Mouse (Mus musculus) kidney, postnatal 36 days (tissue): ENCODE results near the gene Mgat3.

Source experiments
- DNase-seq, 2 experiments: peaks; one replicate each; pipeline ENCODE4 v3.0.0; 2021 to 2022; ENCODE audit warnings: mixed read lengths in 2 of 2

Mgat3 gene

DNA sequence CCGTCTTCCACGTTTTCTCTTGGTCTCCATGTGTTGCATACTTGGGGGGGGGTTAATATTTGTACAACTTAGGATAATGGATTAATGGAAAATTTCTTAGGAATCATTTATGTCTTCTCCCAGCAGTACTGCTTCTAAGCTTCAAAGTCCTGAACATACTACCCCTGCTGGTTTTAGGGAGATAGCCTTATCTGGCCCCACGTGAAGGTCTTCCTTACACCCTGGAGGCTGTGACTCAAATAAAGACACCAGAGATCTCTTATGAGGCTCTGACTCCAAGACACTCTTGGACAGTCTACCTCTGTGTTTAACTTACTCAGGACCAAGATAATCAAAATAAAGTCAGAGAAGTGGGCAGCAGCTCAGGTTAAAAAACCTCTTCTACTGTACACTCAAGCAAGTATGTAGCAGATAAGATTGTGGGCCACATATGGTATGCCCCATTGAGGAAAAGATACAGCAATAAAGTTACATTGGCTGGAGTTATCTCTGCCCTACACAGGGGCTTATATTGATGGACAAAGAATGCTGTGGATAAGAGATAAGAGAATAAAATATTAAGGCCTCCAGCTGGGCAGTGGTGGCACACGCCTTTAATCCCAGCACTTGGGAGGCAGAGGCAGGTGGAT lies 8.7 kb downstream of the Mgat3 start:
- no peak for DNase-seq

- DNase-seq = peak; percentile 77 to 89
Observed at GRCm38 (mm10) chr15:80188927-80189326, 15.4 kb downstream of the Mgat3 start.

DNA sequence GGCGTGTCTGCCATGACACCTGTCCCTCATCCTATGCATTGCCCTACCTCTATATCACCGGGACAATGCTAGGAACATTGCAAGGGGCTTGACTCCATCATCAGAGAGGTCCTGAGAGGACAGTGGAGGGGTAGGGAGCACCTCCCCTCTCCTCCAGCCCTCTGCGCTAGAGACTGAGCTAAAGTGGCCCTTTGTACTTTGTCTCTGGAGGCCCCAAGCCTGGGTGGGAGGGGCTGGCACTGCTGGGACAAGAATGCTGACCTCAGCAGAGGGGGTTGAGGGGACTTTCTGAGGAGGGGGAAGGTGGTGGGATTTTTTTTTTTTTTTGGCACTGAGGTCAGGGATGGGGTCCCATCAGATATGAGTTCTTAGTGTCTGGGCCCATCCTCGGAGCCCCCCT lies 16.6 kb downstream of the Mgat3 start:
- peak; percentile 84 to 87 for DNase-seq

- DNase-seq = peak; percentile 63 to 87
Observed at GRCm38 (mm10) chr15:80191585-80192245, 18.2 kb downstream of the Mgat3 start.

DNA sequence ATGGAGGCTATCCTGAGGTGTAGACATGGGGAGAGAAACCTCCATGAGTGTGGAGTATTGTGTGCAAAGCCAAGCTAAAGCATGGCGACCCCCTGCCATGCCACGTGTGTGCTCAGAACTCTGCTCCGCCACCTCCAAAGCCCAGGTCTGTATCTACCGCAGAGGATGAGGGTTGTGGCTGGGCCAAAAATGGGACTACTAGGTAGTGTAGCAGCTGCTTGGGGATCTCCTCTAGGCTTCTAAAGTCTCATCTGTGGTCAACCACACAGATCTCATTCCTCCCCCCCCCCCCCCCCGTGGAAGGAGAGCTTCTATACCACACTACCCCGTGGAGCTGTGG lies 18.7 kb downstream of the Mgat3 start:
- no peak for DNase-seq

DNA sequence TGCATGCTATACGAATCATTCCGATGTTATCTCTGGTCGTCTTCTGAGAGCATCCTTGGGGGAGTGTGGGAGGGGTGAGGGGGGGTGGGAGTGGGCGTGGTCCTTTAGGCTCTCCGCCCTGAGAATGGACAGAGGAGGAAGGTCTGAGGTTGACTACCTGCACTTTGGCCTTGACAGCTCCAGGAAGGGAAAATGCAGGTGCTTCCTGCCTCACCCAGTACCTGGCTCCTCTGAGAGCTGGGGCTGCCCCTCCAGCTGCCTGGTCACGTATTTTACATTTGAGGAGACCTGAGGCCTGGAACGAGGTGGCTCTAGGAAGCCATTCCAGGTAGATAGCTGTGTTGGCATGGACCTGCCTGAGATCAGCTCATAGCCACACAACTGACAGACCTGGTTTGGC lies 19.3 kb downstream of the Mgat3 start:
- DNase-seq = peak; percentile 56 to 59

DNA sequence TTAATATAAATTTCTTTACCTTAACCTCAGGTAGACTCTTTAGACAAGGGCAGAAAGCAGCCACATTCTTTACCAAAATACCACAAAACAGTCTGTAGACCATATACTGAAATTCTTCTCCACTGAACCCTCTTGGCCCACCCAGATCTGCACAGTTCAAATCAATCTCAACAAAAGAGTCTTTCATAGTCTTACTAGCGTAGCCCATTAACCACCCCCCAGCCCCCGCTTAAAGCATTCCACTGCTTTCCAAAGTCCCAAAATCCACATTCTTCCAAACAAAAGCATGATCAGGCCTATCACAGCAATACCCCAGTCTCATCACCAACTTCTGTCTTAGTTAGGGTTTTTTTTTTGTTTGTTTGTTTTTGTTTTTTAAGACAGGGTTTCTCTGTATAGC lies 26.0 kb downstream of the Mgat3 start:
- no peak for DNase-seq

DNA sequence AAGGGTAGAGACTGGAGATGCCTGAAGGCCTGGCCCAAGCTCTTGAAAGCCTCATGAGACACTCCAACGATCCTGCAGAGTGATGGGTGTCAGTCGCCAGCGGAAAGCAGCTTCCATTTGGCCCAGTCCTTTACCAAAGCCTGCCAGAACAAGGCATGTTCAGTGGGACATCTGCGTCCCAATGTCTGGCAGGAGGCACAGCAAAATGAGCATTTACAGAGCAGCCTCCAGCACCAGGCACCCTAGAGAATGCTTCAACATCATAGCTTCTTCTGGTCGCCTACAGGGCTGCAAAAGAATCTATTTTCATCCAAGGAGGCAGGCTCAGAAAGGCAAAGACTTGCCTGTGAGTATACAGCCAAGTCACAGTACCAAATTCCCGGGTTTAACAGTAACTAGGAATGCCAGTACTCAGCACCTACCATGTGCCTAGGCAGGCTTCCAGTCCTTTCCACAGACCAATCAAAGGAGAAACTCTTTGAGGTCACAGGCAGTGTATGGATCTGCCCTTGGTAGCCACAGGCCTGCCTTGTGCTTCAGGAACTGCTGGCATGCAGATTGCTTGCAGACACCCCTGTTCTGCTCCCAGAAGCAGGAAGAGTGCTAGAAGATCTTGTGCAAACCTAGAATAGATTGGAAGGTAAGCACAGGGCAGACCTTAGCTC lies 28.7 kb downstream of the Mgat3 start:
- peak; percentile 65 to 82 for DNase-seq

- DNase-seq = peak in 1 of 2 experiments; percentile 73
Observed at GRCm38 (mm10) chr15:80203406-80203805, 29.9 kb downstream of the Mgat3 start.

GRCm38 (mm10) chr15:80206057-80206565 lies 32.6 kb downstream of the Mgat3 start:
- no peak for DNase-seq

DNA sequence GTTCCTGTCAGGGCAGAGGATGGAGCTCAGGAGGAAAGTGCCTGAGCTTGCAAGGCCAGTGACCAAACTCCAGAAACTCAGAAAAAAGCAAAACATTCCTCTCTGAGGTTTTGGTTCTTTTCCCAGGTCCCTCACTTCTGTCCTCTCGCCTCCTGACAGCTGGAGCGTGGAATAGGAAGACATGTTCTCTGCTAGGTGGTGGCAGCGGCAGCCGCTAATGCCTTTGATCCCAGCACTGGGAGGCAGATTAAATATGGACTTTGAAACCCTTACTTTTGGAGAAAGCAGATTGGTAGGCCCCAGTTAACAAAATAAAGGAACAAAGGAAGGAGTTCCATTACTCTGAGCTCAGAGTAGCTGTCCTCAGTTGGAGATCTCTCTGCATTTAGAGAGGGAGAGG lies 34.9 kb downstream of the Mgat3 start:
- peak; percentile 61 to 69 for DNase-seq

DNA sequence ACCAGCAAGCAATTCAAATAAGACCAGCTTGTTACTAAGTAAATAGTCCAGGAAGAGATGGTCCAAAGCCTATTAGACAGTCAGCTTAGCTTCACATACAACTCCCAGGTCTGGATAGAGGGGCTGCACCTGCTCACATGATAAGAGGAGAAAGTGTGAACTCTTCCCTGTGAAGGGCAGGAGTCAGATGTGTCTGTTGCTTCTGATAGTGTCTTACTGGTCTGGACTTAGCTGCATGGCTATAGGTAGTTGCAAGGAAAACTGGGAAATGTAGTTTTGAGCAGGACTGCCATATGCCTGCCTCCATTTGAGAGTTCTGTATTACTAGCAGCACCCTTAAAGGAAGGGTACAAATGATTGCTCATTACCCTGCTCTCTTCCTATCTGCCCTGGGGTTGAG lies 40.2 kb downstream of the Mgat3 start:
- no peak for DNase-seq

GRCm38 (mm10) chr15:80215716-80216479 lies 42.4 kb downstream of the Mgat3 start:
- DNase-seq = peak in 1 of 2 experiments; percentile 68

DNA sequence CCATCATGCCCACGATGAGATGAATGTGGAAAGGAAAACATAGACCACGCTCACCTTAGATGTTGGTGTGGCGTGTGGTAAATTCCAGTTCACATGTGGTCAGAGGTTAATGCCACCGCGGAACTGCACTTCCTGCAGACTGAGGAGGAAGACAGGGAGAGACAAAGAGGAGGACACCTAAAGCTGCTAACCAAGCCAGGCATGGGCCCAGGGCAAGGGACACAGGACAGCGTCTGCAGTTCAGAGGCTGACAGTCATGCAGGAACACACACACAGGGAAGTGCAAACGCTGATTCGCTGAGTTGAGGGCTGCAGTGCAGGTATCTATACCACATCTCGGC lies 42.9 kb downstream of the Mgat3 start:
- DNase-seq = no peak

DNA sequence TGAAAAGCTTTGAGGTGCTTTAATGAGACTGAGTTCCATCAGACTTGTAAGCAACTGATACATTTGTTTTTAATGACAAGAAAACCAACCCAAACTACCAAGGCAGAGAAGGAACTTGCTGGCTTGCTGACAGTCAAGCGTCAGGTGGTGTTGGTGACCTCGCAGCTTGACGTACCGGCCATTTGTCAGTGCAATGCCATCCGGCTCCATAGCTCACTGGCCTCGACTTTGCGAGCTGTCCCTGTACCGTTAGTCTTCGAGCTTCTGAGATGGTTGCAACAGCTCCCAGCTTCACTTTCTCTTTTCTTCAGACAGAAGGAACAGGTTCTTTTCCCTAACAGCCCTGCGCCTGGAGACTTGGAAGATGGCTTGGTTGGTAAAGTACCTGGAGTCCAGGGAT lies 44.0 kb downstream of the Mgat3 start:
- no peak for DNase-seq

DNA sequence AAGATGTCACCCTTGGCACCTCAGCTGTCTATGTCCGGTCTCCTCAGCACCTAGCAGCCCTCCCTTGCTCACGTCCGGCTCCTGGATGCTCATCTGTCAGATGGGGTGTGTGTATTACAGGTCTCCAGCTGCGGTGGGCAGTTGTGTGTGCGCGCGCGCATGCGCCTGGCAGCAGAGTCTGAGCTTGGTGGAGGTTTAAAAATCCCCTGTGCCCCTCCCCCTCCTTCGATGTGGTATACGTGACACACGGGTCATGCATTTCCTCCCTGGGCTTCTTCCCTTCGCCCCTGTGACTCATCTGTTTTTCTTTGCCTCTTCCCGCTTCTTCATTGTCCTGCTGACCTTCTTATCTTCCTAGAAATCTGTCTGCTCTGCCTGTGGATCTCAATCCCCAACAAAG lies 45.7 kb downstream of the Mgat3 start:
- peak in 1 of 2 experiments; percentile 21 for DNase-seq

DNA sequence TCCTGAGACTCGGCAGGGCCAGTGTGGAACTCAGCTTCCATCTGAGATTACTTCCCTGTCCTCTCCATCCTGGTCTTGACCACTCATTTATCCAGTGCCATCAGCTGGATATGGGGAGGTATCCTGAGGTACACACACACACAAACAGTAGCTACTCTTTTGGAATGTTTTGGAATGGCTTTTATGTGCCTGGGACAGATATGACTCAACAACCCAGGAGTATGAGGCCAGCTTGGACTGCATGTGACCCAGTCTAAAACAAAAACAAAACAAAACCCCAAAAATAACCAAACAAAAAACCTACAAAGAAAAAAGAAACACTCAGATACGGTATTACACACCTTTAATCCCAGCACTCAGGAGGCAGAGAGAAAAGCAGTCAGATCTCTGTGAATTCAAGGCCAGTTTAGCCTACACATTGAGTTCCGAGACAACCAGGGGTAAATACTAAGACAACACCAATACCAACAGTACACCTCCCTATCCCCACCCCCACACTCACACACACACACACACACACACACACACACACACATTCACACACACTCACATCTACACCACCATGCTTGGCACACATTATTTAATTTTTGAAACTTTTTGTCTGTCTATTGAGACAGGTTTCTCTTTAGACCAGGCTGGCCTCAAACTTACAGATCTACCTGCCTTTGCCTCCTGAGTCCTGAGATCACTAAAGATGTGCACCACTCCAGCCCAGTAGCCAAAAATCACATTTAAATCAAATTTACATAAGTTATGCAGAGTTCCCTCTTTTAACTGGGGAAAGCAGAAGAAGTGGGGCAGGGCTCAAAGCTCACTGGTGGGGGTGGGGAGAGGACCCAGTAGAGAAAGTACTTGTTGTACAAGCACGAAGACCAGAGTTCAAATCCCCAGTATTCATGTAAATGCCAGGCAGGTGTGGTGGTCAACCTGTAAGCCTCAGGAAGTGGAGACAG lies 46.5 kb downstream of the Mgat3 start:
- no peak for DNase-seq

GRCm38 (mm10) chr15:80221031-80221430 lies 47.5 kb downstream of the Mgat3 start:
- peak in 1 of 2 experiments; percentile 25 for DNase-seq

GRCm38 (mm10) chr15:80223751-80224150 lies 50.2 kb downstream of the Mgat3 start:
- no peak for DNase-seq

GRCm38 (mm10) chr15:80225208-80225607 lies 51.7 kb downstream of the Mgat3 start:
- peak; percentile 61 to 89 for DNase-seq

GRCm38 (mm10) chr15:80225796-80226195 lies 52.3 kb downstream of the Mgat3 start:
- DNase-seq = peak; percentile 73 to 85
